20 mouse cellular contexts compared by ENCODE assay signal in the genomic region with DNA sequence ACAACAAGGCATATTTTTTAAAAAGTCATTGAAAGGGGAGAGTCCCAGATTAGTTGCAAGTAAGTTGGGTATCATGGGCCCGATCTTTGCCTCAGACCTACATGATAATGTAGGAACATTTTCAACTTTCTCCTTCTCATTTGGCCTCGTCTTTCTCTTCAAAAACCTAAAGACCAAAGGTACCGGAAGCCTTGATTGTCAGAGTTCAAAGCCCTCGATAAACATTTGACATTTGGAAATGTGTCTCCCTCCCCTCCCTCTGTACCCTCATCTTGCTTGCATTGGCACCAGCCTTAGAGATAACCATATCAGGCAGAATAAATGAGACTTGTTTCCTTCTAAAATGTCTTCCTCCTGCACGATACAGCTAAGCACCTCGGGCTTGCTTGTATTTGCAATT.
DNase-seq lines count a peak whose midpoint lies in the region; ATAC-seq and TF ChIP-seq lines count a peak whose summit lies in the region.
"Had no signal": no experiment of that assay in that cellular context is flagged by ENCODE, and none has a peak within 500 bp of the region (broad histone marks: within the 10 kb centered on the region; RNA-seq: fewer than 3 reads in every experiment).

No protein-coding gene starts in this region.

- no peak overlapping the region for H3K9ac ChIP-seq in heart, adult 2 months (ENCODE audit: low read depth, low read length)
- H3K9ac ChIP-seq in kidney, embryonic 14.5 days (ENCODE audit: low read depth, low read length), result no peak overlapping the region
- H3K9ac ChIP-seq: embryonic facial prominence, embryonic 13.5 days; forebrain, embryonic 12.5 days; heart, embryonic 15.5 days; hindbrain, embryonic 15.5 days had no signal

- no peaks in the 10 kb centered on the region for H3K9me3 ChIP-seq in kidney, embryonic 14.5 days (ENCODE audit: control insufficient read depth, low read length)
- H3K9me3 ChIP-seq in hindbrain, embryonic 10.5 days, result no peaks in the 10 kb centered on the region
- H3K9me3 ChIP-seq: embryonic facial prominence, embryonic 13.5 days; forebrain, embryonic 12.5 days; heart, embryonic 10.5 days; heart, embryonic 15.5 days; hindbrain, embryonic 15.5 days had no signal

- no peak for TF ChIP-seq CTCF in heart, adult 2 months (IDR thresholded peaks at IDR 0.05)

- H3K79me2 ChIP-seq in heart, adult 2 months (replicated peaks; ENCODE audit: control insufficient read depth, insufficient read depth, low read length), result no peaks in the 10 kb centered on the region

- H3K27me3 ChIP-seq in heart, adult 2 months (ENCODE audit: control insufficient read depth, insufficient read depth, low read length), result no peaks in the 10 kb centered on the region
- no peaks in the 10 kb centered on the region for H3K27me3 ChIP-seq in kidney, embryonic 14.5 days (ENCODE audit: control insufficient read depth, insufficient read depth, low read length)
- peaks cover 44% of the 10 kb centered on the region for H3K27me3 ChIP-seq in hindbrain, embryonic 10.5 days (ENCODE audit: insufficient read depth, poor library complexity, severe bottlenecking)
- H3K27me3 ChIP-seq: heart, embryonic 15.5 days had no signal

- no peak overlapping the region for H3K4me3 ChIP-seq in heart, adult 2 months
- no peak overlapping the region for H3K4me3 ChIP-seq in kidney, embryonic 14.5 days (ENCODE audit: low read length)
- H3K4me3 ChIP-seq in hindbrain, embryonic 10.5 days, result no peak overlapping the region
- H3K4me3 ChIP-seq: embryonic facial prominence, embryonic 13.5 days; forebrain, embryonic 12.5 days; heart, embryonic 10.5 days; heart, embryonic 15.5 days; hindbrain, embryonic 15.5 days had no signal

- no peak overlapping the region for H3K4me2 ChIP-seq in kidney, embryonic 14.5 days (replicated peaks; ENCODE audit: low read depth, low read length)
- H3K4me2 ChIP-seq: embryonic facial prominence, embryonic 13.5 days; forebrain, embryonic 12.5 days; heart, embryonic 15.5 days; hindbrain, embryonic 15.5 days had no signal

- H3K4me1 ChIP-seq in heart, adult 2 months (ENCODE audit: control insufficient read depth, insufficient read depth, low read length), result peaks cover 21% of the 10 kb centered on the region
- peaks cover 4% of the 10 kb centered on the region; the same call in 1 of the 2 replicates for H3K4me1 ChIP-seq in kidney, embryonic 14.5 days (ENCODE audit: control insufficient read depth, insufficient read depth, low read length)
- peaks cover 28% of the 10 kb centered on the region for H3K4me1 ChIP-seq in hindbrain, embryonic 10.5 days (replicated peaks)

- intact Hi-C loops in heart, adult 2 months (cut with DNase I), result loop anchor here (5.0 to 10.0 kb wide), 3 partner anchors 54 to 222 kb away; no protein-coding TSS in a partner anchor
- intact Hi-C loops in heart, postnatal 10 days (cut with DNase I), result loop anchor here (5.0 to 10.0 kb wide), 2 partner anchors 104 to 222 kb away; no protein-coding TSS in a partner anchor

- peak; percentile 44 for ATAC-seq in inflammation-experienced regulatory T-cells, adult 6 months
- ATAC-seq in granulocyte monocyte progenitor cell, adult 5-6 weeks (replicated peaks; ENCODE audit: poor library complexity, severe bottlenecking), result no peak
- ATAC-seq in kidney, embryonic 14.5 days (ENCODE audit: low FRiP score, low TSS enrichment), result no peak
- ATAC-seq: forebrain, embryonic 16.5 days had no signal

- no peak for DNase-seq in heart, adult 2 months
- DNase-seq in heart, postnatal 10 days, result no peak
- DNase-seq in thymus, postnatal 14 days, result peak; percentile 50
- no peak for DNase-seq in thymus, postnatal 36 days
- no peak for DNase-seq in hindbrain, embryonic 10.5 days (ENCODE audit: low spot score)
- DNase-seq: adrenal gland, postnatal 10 days; B cell, adult 2 months; cerebellum, adult 11-12 months; cerebellum, adult 9-10 months; cerebellum, postnatal 36 days; gastrocnemius, postnatal 14 days had no signal

- peak overlapping the region; percentile 83 for H3K27ac ChIP-seq in heart, adult 2 months
- no peak overlapping the region for H3K27ac ChIP-seq in kidney, embryonic 14.5 days (ENCODE audit: low read depth, low read length)
- H3K27ac ChIP-seq in hindbrain, embryonic 10.5 days, result no peak overlapping the region
- H3K27ac ChIP-seq: embryonic facial prominence, embryonic 13.5 days; forebrain, embryonic 12.5 days; heart, embryonic 10.5 days; heart, embryonic 15.5 days; hindbrain, embryonic 15.5 days had no signal

- TF ChIP-seq POLR2A in heart, adult 2 months (IDR thresholded peaks at IDR 0.05; ENCODE audit: insufficient read depth, low read depth, low read length), result no peak

- no peak for TF ChIP-seq EP300 in heart, adult 2 months (IDR thresholded peaks at IDR 0.05; ENCODE audit: insufficient read depth, low read depth, low read length)

- peaks cover 7% of the 10 kb centered on the region for H3K36me3 ChIP-seq in heart, adult 2 months (ENCODE audit: control insufficient read depth, insufficient read depth, low read length)
- no peaks in the 10 kb centered on the region for H3K36me3 ChIP-seq in kidney, embryonic 14.5 days (ENCODE audit: control insufficient read depth, insufficient read depth, low read length)
- H3K36me3 ChIP-seq in hindbrain, embryonic 10.5 days, result no peaks in the 10 kb centered on the region
- H3K36me3 ChIP-seq: embryonic facial prominence, embryonic 13.5 days; forebrain, embryonic 12.5 days; heart, embryonic 10.5 days; heart, embryonic 15.5 days; hindbrain, embryonic 15.5 days had no signal

- WGBS in heart, adult 2 months, result 77% methylated on average over 6 of the region's 6 CpGs
- 88% methylated on average over 6 of the region's 6 CpGs for WGBS in kidney, embryonic 14.5 days
- 89% methylated on average over 6 of the region's 6 CpGs for WGBS in hindbrain, embryonic 10.5 days
